Mouse (Mus musculus): ENCODE data around the gene Ddx54. TPM values are rescaled to one million over a fixed set of nuclear protein-coding genes. Genes with fewer than 3 reads are reported as not detected.

The Ddx54 gene
- total RNA-seq, 1 experiment: 90.7 TPM

GRCm38 (mm10) chr5:120628624-120629023, 16.1 kb downstream of the Ddx54 start:
- TF ChIP-seq HCFC1 (IDR thresholded peaks at IDR 0.05; ENCODE audit: borderline replicate concordance, insufficient read depth, low read length) (no peak), MAFK (IDR thresholded peaks at IDR 0.05; ENCODE audit: insufficient read depth, low read depth, low read length) (no peak), ZC3H11A (IDR thresholded peaks at IDR 0.05; ENCODE audit: borderline replicate concordance, low read depth, low read length) (no peak), CHD2 (IDR thresholded peaks at IDR 0.05; ENCODE audit: low read depth, low read length) (no peak), ZNF384 (IDR thresholded peaks at IDR 0.05; ENCODE audit: low read depth, low read length) (no peak)
- Histone ChIP-seq H3K4me3 (ENCODE audit: insufficient read depth in 1 of 2, low read depth in 1 of 2, low read length in 2 of 2, poor library complexity in 1 of 2, severe bottlenecking in 1 of 2) (no peak overlapping the region), H3K4me1 (ENCODE audit: control insufficient read depth in 2 of 2, insufficient read depth in 2 of 2, low read length in 2 of 2, poor library complexity in 1 of 2) (peaks cover 2 to 5% of the 10 kb centered on the region in 2 experiments; a peak in 2 of 4 replicates), H3K36me3 (ENCODE audit: control insufficient read depth, insufficient read depth, low read length, poor library complexity, severe bottlenecking) (peaks cover 39% of the 10 kb centered on the region), H3K9ac (ENCODE audit: insufficient read depth, low read depth, low read length, poor library complexity, severe bottlenecking) (no peak overlapping the region), H3K9me3 (ENCODE audit: control insufficient read depth, insufficient read depth, low read depth, low read length) (no peaks in the 10 kb centered on the region), H3K27ac (ENCODE audit: insufficient read depth, low read depth, low read length, poor library complexity, severe bottlenecking) (no peak overlapping the region)
- no peak for DNase-seq (ENCODE audit: low read depth, low spot score)
- in situ Hi-C loops (cut with MboI; ENCODE audit: low sequenced_read_pairs in 2 of 2, unreplicated experiment in 2 of 2): loop anchor here in 1 of 2 experiments (10.0 kb wide), 1 partner anchor 106 kb away; no protein-coding TSS in a partner anchor

- in situ Hi-C loops (cut with MboI; ENCODE audit: low sequenced_read_pairs in 2 of 2, unreplicated experiment in 2 of 2): loop anchor here in 1 of 2 experiments (10.0 kb wide), 1 partner anchor 104 kb away; no protein-coding TSS in a partner anchor
- Histone ChIP-seq H3K27ac (ENCODE audit: insufficient read depth, low read depth, low read length, poor library complexity, severe bottlenecking) (no peak overlapping the region), H3K4me3 (ENCODE audit: insufficient read depth in 1 of 2, low read depth in 1 of 2, low read length in 2 of 2, poor library complexity in 1 of 2, severe bottlenecking in 1 of 2) (peak overlapping the region; percentile 1 to 48; a peak in 2 of 4 replicates), H3K9me3 (ENCODE audit: control insufficient read depth, insufficient read depth, low read depth, low read length) (no peaks in the 10 kb centered on the region), H3K36me3 (ENCODE audit: control insufficient read depth, insufficient read depth, low read length, poor library complexity, severe bottlenecking) (peaks cover 16% of the 10 kb centered on the region), H3K9ac (ENCODE audit: insufficient read depth, low read depth, low read length, poor library complexity, severe bottlenecking) (0 out of 2 replicates have a peak overlapping the region, but pooled peaks have one; percentile 38), H3K4me1 (ENCODE audit: control insufficient read depth in 2 of 2, insufficient read depth in 2 of 2, low read length in 2 of 2, poor library complexity in 1 of 2) (peaks cover 2 to 5% of the 10 kb centered on the region in 2 experiments; a peak in 2 of 4 replicates)
- TF ChIP-seq HCFC1 (IDR thresholded peaks at IDR 0.05; ENCODE audit: borderline replicate concordance, insufficient read depth, low read length) (no peak), ZC3H11A (IDR thresholded peaks at IDR 0.05; ENCODE audit: borderline replicate concordance, low read depth, low read length) (no peak), ZNF384 (IDR thresholded peaks at IDR 0.05; ENCODE audit: low read depth, low read length) (no peak), CHD2 (IDR thresholded peaks at IDR 0.05; ENCODE audit: low read depth, low read length) (no peak), MAFK (IDR thresholded peaks at IDR 0.05; ENCODE audit: insufficient read depth, low read depth, low read length) (no peak)
- no peak for DNase-seq (ENCODE audit: low read depth, low spot score)
Measured at GRCm38 (mm10) chr5:120631128-120631527, 18.6 kb downstream of the Ddx54 start.

- in situ Hi-C loops (cut with MboI; ENCODE audit: low sequenced_read_pairs in 2 of 2, unreplicated experiment in 2 of 2): loop anchor here in 1 of 2 experiments (10.0 kb wide), 1 partner anchor 103 kb away; no protein-coding TSS in a partner anchor
- Histone ChIP-seq H3K9me3 (ENCODE audit: control insufficient read depth, insufficient read depth, low read depth, low read length) (no peaks in the 10 kb centered on the region), H3K9ac (ENCODE audit: insufficient read depth, low read depth, low read length, poor library complexity, severe bottlenecking) (no peak overlapping the region), H3K4me1 (ENCODE audit: control insufficient read depth in 2 of 2, insufficient read depth in 2 of 2, low read length in 2 of 2, poor library complexity in 1 of 2) (peaks cover 0 to 2% of the 10 kb centered on the region in 2 experiments; a peak in 2 of 4 replicates), H3K4me3 (ENCODE audit: insufficient read depth in 1 of 2, low read depth in 1 of 2, low read length in 2 of 2, poor library complexity in 1 of 2, severe bottlenecking in 1 of 2) (no peak overlapping the region), H3K36me3 (ENCODE audit: control insufficient read depth, insufficient read depth, low read length, poor library complexity, severe bottlenecking) (peaks cover 12% of the 10 kb centered on the region), H3K27ac (ENCODE audit: insufficient read depth, low read depth, low read length, poor library complexity, severe bottlenecking) (no peak overlapping the region)
- TF ChIP-seq HCFC1 (IDR thresholded peaks at IDR 0.05; ENCODE audit: borderline replicate concordance, insufficient read depth, low read length) (no peak), ZC3H11A (IDR thresholded peaks at IDR 0.05; ENCODE audit: borderline replicate concordance, low read depth, low read length) (no peak), ZNF384 (IDR thresholded peaks at IDR 0.05; ENCODE audit: low read depth, low read length) (no peak), MAFK (IDR thresholded peaks at IDR 0.05; ENCODE audit: insufficient read depth, low read depth, low read length) (no peak), CHD2 (IDR thresholded peaks at IDR 0.05; ENCODE audit: low read depth, low read length) (no peak)
- no peak for DNase-seq (ENCODE audit: low read depth, low spot score)
Measured at GRCm38 (mm10) chr5:120631892-120632291, 19.4 kb downstream of the Ddx54 start.

GRCm38 (mm10) chr5:120634131-120634530, 21.6 kb downstream of the Ddx54 start, which contains the start of gene Cfap73:
Gene Cfap73 (minus strand): TSS chr5:120634235.
- in situ Hi-C loops (cut with MboI; ENCODE audit: low sequenced_read_pairs in 2 of 2, unreplicated experiment in 2 of 2): loop anchor here in 1 of 2 experiments (10.0 kb wide), 1 partner anchor 101 kb away; no protein-coding TSS in a partner anchor
- Histone ChIP-seq H3K27ac (ENCODE audit: insufficient read depth, low read depth, low read length, poor library complexity, severe bottlenecking) (no peak within 1 kb of the TSS), H3K9ac (ENCODE audit: insufficient read depth, low read depth, low read length, poor library complexity, severe bottlenecking) (no peak within 1 kb of the TSS), H3K9me3 (ENCODE audit: control insufficient read depth, insufficient read depth, low read depth, low read length) (no peaks in the 10 kb centered on the region), H3K4me1 (ENCODE audit: control insufficient read depth in 2 of 2, insufficient read depth in 2 of 2, low read length in 2 of 2, poor library complexity in 1 of 2) (no peaks in the 10 kb centered on the region; a peak in 1 of 4 replicates), H3K4me3 (ENCODE audit: insufficient read depth in 1 of 2, low read depth in 1 of 2, low read length in 2 of 2, poor library complexity in 1 of 2, severe bottlenecking in 1 of 2) (no peak within 1 kb of the TSS), H3K36me3 (ENCODE audit: control insufficient read depth, insufficient read depth, low read length, poor library complexity, severe bottlenecking) (no peaks in the 10 kb centered on the region)
- no peak for DNase-seq (ENCODE audit: low read depth, low spot score)
- no peak for TF ChIP-seq HCFC1 (IDR thresholded peaks at IDR 0.05; ENCODE audit: borderline replicate concordance, insufficient read depth, low read length)
- no peak for TF ChIP-seq CHD2 (IDR thresholded peaks at IDR 0.05; ENCODE audit: low read depth, low read length)
- no peak for TF ChIP-seq ZNF384 (IDR thresholded peaks at IDR 0.05; ENCODE audit: low read depth, low read length)
- TF ChIP-seq ZC3H11A (IDR thresholded peaks at IDR 0.05; ENCODE audit: borderline replicate concordance, low read depth, low read length): no peak
- TF ChIP-seq MAFK (IDR thresholded peaks at IDR 0.05; ENCODE audit: insufficient read depth, low read depth, low read length): no peak

All from ES-E14 (cell line).